Mouse (Mus musculus) gastrocnemius, postnatal 4 days (tissue): ENCODE measurements around the gene Tmem223. TPM values are rescaled to one million over a fixed set of nuclear protein-coding genes. Genes with fewer than 3 reads are reported as not detected.
"Not testable (repeated sequence)": the region's sequence is repeated elsewhere in the genome, so short reads cannot be mapped to it uniquely, and the experiment has no call there.

Experiments
- DNase-seq, 2 experiments: peaks; one replicate each; pipeline ENCODE4 v3.0.0; 2021 to 2022; ENCODE audit warnings: low spot score in 2 of 2, mixed read lengths in 2 of 2
- long read RNA-seq, 2 experiments: library from polyadenylated mRNA; stranded (forward); transcript quantifications; one replicate each; pipeline ENCODE4 v2.0.0; 2021
- total RNA-seq, 2 experiments: library from RNA; stranded (reverse); gene quantifications; 2 replicates each; pipeline ENCODE4 v1.2.3; 2021

The Tmem223 gene
- 10 to 100 TPM; 71.4 to 85.6 TPM for total RNA-seq
- long read RNA-seq, experiment 1, transcript Tmem223-201 (2 exons, 748 nt) = major isoform, 70 of 73 reads
- long read RNA-seq, experiment 1, partial matches to known transcripts = 0 of 73 reads
- long read RNA-seq, experiment 1, other reads (novel, unspliced or antisense) = 3 of 73 reads
- long read RNA-seq, experiment 2, transcript Tmem223-201 (2 exons, 748 nt) = major isoform, 80 of 85 reads
- long read RNA-seq, experiment 2, partial matches to known transcripts = 0 of 85 reads
- long read RNA-seq, experiment 2, other reads (novel, unspliced or antisense) = 5 of 85 reads

GRCm38 (mm10) chr19:8770567-8771270, at the start of gene Tmem223:
TSS of gene Tmem223 (plus strand) at chr19:8770996.
- peak; percentile 63 to 79 for DNase-seq

- DNase-seq = no peak
These were observed 49.4 kb upstream of the Tmem223 start for GRCm38 (mm10) chr19:8721378-8721777.

GRCm38 (mm10) chr19:8722021-8722420, 48.8 kb upstream of the Tmem223 start:
- DNase-seq = no peak

GRCm38 (mm10) chr19:8722559-8722906, 48.3 kb upstream of the Tmem223 start:
- no peak for DNase-seq

GRCm38 (mm10) chr19:8722907-8723573, 47.8 kb upstream of the Tmem223 start, which contains the start of gene Slc3a2:
TSS of gene Slc3a2 (minus strand) at chr19:8723369.
- peak; percentile 85 to 94 for DNase-seq

GRCm38 (mm10) chr19:8723574-8724346, 47.0 kb upstream of the Tmem223 start:
- DNase-seq = peak in 1 of 2 experiments; percentile 14

- DNase-seq = no peak
These were observed 46.4 kb upstream of the Tmem223 start for GRCm38 (mm10) chr19:8724392-8724791.

GRCm38 (mm10) chr19:8725081-8725613, 45.6 kb upstream of the Tmem223 start:
- no peak for DNase-seq

GRCm38 (mm10) chr19:8726609-8727390, 44.0 kb upstream of the Tmem223 start:
- DNase-seq = no peak

- no peak for DNase-seq
These were observed 43.2 kb upstream of the Tmem223 start for GRCm38 (mm10) chr19:8727495-8728114.

GRCm38 (mm10) chr19:8728335-8729099, 42.3 kb upstream of the Tmem223 start:
- not testable (repeated sequence) for DNase-seq

- no peak for DNase-seq
These were observed 36.5 kb upstream of the Tmem223 start for GRCm38 (mm10) chr19:8734334-8734733.

- peak; percentile 87 to 93 for DNase-seq
These were observed 35.2 kb upstream of the Tmem223 start, which contains the start of gene Wdr74 for GRCm38 (mm10) chr19:8735389-8736159. TSS of gene Wdr74 (plus strand) at chr19:8735827.

- no peak for DNase-seq
These were observed 34.7 kb upstream of the Tmem223 start for GRCm38 (mm10) chr19:8736160-8736467.

GRCm38 (mm10) chr19:8738911-8739310, 31.9 kb upstream of the Tmem223 start:
- no peak for DNase-seq

- no peak for DNase-seq
These were observed 31.1 kb upstream of the Tmem223 start for GRCm38 (mm10) chr19:8739646-8740045.

- peak in 1 of 2 experiments; percentile 8 for DNase-seq
These were observed 30.2 kb upstream of the Tmem223 start, which contains the start of gene 1700092M07Rik for GRCm38 (mm10) chr19:8740603-8741002. TSS of gene 1700092M07Rik (plus strand) at chr19:8740718.

- peak; percentile 83 to 94 for DNase-seq
These were observed 29.4 kb upstream of the Tmem223 start, which contains the start of gene Stx5a for GRCm38 (mm10) chr19:8741243-8741869. TSS of gene Stx5a (plus strand) at chr19:8741413.
